Mouse (Mus musculus) right cerebral cortex, postnatal 14 days (tissue): Measurements from ENCODE around the gene Dok5.

Source experiments
- DNase-seq: peaks from one replicate; pipeline ENCODE4 v3.0.0; 2022

Dok5 gene

DNA sequence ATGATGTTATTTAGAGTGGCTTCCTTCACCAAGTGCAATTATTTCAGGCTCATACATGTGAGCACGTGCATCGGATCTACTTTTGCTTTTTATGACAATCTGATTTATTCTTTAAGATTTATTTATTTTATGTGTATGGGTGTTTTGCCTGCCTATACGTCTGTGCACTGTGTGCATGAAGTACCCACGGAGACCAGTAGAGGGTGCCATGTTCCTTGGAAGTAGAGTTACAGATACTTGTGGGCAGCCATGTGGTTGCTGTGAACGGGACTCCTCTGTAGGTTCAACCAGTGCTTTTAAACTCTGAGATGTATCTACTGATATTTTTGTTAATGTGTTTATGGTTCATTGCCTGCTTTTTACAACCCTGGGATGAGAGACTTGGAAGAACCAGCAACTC is 132.4 kb downstream of the Dok5 start:
- DNase-seq: peak; percentile 59

DNA sequence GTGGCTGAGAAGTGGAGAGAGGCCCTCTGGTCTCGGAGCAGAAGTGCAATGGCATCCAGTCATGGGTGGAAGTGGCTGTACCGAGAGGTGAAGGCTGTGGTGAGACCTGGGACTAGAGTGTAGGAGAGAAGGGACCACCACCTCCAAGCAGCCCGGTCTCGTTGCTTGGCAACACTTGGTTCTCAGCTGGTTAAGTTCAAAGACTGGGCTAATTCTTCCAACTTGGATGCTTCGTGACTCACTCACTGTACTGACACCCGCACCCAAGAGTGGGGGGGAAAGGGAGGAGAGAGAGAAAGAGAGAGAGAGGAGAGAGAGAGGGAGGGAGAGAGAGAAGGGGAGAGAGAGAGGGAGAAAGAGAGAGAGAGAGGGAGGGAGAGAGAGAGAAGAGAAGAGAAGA is 133.2 kb downstream of the Dok5 start:
- no peak for DNase-seq

DNA sequence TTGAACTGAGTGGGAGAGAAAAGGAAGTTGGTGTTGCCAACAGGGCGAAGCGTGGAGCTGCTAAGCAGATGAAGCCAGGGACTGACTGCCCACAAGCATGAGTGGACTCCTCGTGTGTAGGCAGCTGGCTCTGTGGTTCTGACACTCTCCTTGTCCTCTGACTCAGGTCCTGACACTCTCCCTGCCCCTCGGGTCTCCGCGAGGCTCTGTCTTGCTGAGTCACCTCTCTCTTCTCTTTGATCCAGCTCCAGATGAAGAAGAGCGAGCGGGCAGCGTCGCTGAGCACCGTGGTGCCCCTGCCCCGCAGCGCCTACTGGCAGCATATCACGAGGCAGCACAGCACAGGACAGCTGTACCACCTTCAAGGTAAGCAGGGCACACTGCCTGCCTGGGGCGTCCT is 139.0 kb downstream of the Dok5 start:
- no peak for DNase-seq

DNA sequence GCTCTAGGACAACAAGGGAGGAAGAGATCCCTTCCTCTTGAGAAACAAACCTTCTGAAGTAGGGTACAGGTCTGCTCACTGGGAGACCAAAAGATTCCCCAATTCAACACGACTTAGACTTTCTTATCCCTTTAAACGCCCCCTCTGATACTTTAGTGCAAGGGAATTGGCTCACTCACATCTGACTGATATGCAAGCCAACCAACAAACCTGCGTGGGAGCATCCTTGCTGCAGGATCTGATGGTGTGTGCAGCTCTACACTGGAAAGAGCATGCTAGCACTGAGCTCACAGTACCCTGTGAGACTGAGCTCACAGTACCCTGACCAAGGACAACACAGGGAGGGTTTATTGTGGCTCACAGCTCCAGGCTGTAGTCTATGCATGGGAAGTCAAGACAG is 139.9 kb downstream of the Dok5 start:
- DNase-seq: no peak

DNA sequence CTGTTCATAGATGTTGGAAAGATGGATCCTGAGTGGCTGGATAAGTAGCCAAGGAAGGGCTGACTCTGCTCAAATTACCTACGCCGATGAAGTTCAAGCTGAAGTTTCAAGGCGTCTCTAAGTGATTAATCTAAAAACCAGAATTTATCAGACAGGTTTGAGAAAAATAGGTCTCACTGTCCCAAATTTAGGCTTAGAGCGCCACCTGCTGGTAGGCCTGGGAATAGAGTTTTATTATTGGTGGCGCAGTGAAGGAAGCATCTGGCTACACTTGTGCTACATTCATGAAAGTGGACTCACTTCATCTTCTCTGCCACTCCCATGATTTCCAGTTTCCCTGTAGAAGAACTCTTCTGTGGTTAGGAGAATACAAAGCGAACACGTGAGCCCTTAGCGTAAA is 141.8 kb downstream of the Dok5 start:
- DNase-seq: peak; percentile 78

DNA sequence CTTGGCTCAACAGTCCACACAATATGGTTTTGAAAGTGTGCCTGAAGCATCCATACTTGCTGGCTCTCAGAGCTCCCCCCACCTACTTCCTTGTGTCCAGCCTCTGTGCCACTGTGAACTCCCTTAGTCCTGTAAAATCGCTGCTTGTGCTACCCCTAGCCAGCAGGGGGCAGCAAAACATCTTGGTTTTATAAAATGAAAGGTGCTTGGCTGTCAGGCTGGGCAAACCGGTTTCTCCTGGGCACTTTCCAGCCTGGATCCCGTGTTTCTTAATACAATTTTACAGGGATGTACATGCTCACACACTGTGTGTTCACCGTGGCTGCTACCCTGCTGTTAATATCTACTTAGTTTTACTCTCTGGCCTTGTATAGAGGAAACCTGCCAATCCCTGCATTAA is 145.9 kb downstream of the Dok5 start:
- DNase-seq: peak; percentile 83

DNA sequence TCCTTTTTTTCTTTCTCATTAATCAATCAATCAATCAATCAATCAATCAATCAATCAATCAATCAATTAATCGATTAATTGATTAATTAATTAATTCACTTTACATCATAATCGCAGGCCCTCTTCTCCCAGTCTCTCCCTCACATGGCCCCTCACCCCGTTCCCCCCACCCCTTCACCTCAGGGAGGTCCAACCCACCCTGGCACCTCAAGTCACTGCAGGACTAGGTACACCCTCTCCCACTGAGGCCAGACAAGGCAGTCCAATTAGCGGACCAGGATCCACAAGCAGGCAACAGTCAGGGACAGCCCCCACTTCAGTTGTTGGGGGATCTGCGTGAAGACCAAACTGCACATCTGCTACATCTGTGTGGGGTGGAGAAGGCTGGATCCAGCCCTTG is 146.3 kb downstream of the Dok5 start:
- no peak for DNase-seq

DNA sequence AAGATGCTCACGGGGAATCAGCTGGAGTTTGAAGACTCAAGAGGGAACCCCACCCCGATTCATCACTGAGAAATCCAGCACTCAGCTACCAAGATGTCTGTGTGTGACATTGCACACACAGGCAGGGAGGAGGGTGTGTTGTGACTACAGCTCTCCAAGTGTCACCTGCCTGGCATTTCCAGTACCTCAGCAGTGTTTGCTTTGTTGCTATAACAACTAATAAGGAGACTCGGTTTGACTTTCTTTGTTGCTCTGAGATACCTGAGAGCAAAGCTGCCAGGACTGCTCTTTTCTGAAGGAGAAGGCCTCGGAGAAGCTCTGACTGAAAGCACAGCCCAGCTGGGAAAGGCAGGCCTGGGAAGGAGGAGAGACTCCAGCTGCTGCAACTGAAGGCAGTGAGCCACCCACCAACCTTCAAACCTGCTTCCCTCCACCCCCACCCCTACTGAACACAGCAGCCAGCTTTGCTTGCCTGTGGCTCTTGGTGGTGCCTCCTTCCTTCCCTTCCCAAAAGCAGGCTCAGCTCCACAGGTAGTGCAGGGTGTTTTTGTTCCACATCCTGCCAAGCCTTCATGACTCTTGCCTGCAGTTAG is 152.7 kb downstream of the Dok5 start:
- DNase-seq: no peak

DNA sequence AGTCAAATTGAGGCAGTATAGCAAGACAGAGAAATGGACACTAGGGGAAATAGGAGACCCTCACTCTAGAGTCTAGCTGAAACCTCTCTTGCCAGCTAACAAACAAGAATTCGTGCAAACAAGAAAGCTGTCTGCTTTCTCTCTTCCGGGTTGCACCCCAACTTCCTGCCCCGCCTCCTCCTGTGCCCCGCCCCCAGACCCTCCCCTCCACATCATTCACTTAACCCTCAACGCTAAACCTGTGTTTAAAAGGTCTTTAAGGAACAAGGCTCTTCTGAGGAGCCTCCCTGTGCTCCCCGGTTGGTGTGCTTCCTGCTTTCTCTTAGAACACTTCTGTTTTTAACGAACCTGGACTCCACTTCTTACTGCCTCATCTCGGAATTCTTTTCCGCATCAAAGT is 156.4 kb downstream of the Dok5 start:
- DNase-seq: no peak

DNA sequence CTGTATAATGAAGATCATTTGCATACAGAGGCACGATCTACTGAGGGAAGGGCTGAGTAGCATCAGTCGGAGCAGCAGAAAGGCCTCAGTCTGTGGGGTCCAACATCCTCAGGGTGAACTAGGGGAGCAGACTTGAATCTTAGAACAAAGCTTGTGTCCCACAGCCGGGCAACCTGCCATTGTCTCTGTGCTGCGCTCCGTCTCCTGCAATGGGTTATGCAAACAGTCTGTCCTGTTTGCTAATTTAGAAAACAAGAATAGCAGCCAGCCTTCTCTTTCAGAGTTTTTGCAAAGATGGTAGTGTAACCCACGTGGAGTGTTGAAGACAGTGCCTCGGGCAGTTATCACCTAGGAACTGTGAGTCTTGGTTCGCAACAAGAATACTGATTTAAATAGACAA is 163.5 kb downstream of the Dok5 start:
- DNase-seq: peak; percentile 49

DNA sequence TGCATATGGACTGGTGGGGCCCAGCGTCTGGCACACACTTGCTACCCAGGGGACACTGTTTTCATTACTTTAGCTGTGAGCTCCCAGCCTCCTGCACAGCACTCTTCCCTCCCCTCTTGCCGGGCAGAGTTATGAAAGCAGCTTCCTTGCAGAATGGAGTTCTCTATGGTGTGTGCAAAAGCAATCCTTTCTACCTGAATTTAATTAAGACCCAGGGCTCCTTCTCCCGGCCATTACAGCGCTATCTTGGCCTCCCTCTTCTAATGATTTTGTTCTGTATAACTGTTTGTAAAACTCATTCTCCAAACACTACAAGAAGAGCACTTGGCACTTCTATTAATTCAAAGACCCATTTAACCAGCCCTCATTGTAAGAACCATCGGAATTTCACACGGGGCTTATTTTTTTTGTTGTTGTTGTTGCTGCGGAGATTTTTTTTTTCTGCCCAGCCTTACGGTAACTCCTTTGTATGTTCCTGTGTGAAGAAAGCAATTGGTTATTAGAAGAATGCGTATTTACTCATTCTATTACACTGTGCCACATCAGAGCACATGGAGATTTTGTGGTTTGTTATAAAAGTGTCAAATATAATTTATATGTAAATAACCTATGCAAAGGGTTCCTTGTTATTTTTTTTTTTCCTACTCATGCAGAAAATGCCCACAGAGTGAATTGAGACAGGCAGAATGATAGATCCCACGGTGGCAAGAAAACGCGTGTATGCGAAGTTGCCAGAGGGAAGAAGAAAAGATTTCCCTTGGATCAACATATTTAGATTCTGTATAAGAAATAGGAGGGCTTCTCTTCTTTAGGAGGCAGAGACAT is 170.8 kb downstream of the Dok5 start:
- DNase-seq: no peak

DNA sequence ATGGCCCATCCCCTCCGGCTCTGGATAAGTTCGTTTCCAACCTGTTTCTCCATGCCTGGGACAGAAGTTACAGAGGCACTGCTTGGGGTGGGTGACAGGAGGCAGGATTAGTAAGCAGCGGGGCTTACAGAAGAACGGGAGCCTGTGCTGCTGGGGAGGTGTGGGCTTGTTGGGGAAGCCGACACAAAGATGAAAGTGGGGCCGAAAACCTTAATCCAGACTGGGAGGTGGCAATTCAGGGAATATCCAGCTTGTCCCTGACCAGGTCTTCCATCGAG is 171.4 kb downstream of the Dok5 start:
- no peak for DNase-seq

DNA sequence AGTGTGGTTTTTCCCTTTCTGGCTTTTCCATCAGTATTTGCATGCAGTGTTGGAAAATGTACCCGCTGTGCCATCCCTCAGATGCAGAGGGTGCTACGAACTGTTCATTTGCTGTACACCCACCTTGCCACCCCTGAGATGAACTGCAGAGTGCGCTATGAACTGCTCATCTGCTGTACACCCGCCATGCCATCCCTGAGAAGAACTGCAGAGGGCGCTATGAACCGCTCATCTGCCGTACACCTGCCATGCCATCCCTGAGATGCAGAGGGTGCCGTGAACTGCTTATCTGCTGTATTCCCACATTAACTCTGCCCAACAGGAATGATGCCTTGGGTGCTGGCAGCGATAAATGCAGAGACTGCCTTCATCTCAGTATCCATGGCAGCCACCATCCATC is 171.8 kb downstream of the Dok5 start:
- no peak for DNase-seq

DNA sequence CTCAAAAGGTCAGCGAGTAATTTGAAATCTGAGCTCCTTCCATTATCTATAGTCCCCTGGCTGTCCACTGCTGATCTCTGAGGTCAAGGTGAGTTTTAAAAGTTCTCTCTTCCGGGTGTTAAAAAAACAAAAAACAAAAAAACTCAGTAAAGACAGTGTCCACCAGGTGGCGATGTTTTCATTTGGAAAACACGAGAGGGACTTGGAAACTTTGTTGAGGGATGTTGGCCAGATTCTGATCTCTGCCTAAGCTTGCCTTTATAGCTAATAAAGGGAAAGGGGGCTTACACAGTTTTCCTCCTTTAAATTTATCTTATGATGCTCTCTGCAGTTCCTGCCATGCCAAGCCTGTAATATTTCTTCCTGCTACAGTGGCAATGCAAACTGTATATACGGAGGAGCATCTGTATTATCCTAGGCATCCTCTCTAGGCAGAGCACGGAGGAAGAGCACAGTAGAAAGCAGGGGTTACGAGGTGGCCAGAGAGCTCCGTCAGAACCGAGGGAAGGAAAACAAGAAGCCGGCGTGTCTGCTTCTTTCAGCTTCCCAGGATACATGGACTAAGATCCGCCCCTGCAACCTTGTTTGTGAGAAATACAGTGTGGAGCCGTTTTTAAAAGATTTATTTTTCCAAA is 181.1 kb downstream of the Dok5 start:
- DNase-seq: peak; percentile 57

DNA sequence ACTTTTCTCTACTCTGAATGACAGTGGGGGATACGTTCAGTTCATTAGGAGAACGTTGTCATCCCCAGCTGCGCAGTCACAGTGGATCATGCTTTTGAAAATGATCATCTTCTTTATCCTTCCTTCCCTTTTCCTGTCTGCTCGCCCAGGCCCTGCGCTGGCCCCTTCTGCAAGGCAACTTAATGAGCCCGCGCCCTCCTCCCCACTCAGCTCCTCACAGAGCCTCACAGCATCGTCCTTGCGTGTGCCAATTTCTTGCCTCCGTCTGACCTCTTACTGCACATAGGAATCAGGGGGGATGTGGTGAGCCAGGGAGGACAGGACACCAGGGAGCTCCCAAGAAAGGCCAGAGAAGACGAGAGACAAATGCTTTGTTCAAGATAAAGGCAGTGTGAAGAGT is 182.3 kb downstream of the Dok5 start:
- no peak for DNase-seq

DNA sequence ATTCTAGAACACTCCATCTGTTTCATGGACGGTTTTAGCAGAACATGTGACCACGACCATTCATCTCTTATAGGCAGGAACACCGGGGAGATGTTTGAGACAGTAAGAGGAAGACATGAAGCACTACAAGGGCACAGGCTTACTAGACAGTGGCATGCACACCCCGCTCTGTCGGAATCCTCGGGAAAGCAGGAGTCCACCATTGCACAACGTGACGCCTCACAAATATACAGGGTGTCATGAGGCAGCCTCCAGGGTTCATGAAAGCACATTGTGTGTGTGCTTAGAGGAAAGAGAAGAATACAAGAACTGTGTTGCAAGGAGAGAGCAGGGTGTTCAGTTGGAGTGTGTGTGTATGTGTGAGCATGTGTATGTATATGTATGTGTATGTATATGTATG is 184.0 kb downstream of the Dok5 start:
- no peak for DNase-seq

DNA sequence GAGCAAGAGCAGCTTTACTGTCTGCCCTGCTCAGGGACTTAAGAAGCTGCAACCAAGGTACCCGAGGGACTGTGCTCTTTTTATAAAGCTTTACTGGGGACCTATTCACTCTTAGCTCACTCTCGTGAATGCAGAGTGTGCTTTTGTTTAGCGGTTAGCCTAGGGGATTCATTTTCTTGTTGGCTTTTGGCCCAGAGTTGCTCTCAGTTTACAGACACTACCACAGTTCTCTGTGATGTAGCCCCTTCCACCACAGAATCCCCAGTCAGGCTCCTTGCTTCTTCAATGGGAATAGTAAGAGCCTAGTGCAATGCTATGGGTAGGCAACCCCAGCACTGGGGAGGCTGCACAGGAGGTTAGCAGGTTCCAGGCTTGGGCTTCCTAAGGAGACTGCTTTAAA is 190.7 kb downstream of the Dok5 start:
- DNase-seq: no peak

DNA sequence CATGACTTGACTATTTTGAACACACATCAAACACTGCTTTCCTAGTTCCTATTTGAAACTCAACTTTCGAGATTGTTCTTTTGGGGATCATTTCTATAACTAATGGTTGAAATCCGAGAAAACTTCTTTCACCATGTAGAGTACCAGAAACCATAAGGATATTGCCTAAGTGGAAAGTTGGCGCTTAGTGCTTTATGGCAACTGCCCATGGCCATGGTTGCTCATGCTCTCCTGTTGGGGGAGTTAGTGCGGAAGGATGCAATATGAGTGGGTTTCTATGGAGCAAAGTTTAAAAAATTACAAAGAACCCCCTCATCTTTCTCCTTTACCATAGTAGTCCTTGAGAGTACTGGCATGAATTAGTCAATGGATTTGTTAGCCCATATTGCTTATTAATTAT is 192.5 kb downstream of the Dok5 start:
- no peak for DNase-seq

DNA sequence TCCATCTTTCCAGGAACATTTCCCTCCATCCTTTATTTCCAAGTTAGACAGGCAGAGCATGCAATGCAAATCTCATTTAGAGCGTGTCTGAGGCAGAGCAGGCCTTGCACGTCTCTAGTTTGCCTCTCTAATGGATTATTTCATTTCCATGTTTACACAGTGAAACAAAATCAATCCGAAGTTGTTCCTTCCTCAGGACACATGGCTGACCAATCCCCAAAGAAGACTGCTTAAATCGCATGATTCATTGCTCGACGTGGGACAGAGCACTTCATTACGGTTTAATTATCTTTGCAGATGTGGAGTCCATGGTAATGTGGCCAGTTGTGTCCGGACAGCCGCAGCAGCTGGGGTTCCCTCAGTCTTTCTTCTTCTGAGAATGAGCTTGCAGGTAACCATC is 194.6 kb downstream of the Dok5 start:
- DNase-seq: no peak
